In the genomic region with DNA sequence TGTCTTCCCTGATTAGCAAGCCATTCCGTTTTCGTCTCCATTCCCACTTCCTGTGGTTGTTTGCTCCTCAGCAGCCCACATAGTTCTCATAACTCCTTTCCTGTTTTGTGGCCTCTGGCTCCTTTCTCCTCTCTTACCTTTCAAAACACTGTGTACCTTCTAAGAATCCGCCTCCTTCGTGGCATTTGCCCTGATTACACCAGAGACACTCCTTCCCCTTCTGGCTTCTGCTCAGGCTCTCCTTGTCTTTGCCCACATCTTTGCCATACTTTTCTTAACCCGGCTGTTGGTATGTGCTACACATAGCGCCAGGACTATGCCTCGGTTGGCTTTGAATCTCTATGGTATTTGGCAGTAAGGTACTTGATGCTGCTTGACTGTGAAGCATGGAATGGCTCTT, we compare ENCODE assay signal across 15 mouse cellular contexts.
"Had no signal": no experiment of that assay in that cellular context is flagged by ENCODE, and none has a peak within 500 bp of the region (broad histone marks: within the 10 kb centered on the region; RNA-seq: fewer than 3 reads in every experiment).

No protein-coding gene starts in this region.

- H3K9me3 ChIP-seq: liver, embryonic 12.5 days; lung, embryonic 15.5 days; midbrain, embryonic 10.5 days; midbrain, embryonic 12.5 days; neural tube, embryonic 12.5 days; stomach, embryonic 15.5 days had no signal

- H3K9ac ChIP-seq: liver, embryonic 12.5 days; liver, embryonic 14.5 days; lung, embryonic 15.5 days; midbrain, embryonic 12.5 days; neural tube, embryonic 12.5 days; stomach, embryonic 15.5 days had no signal

- DNase-seq: lung, postnatal 4 days; midbrain, embryonic 14.5 days; right cerebral cortex, postnatal 14 days; thymus, adult 2 months; thymus, postnatal 25 days; thymus, postnatal 4 days had no signal

- H3K27me3 ChIP-seq: liver, embryonic 12.5 days; lung, embryonic 15.5 days; stomach, embryonic 15.5 days had no signal

- H3K4me1 ChIP-seq: liver, embryonic 12.5 days; lung, embryonic 15.5 days; stomach, embryonic 15.5 days had no signal

- H3K4me3 ChIP-seq: liver, embryonic 12.5 days; lung, embryonic 15.5 days; midbrain, embryonic 10.5 days; midbrain, embryonic 12.5 days; neural tube, embryonic 12.5 days; stomach, embryonic 15.5 days had no signal

- H3K36me3 ChIP-seq: liver, embryonic 12.5 days; lung, embryonic 15.5 days; midbrain, embryonic 12.5 days; neural tube, embryonic 12.5 days; stomach, embryonic 15.5 days had no signal

- H3K27ac ChIP-seq: liver, embryonic 12.5 days; liver, embryonic 14.5 days; lung, embryonic 15.5 days; midbrain, embryonic 10.5 days; midbrain, embryonic 12.5 days; neural tube, embryonic 12.5 days; stomach, embryonic 15.5 days; stomach, postnatal 0 days had no signal

- ATAC-seq: liver, embryonic 12.5 days; midbrain, embryonic 16.5 days had no signal

- H3K4me2 ChIP-seq: liver, embryonic 12.5 days; lung, embryonic 15.5 days; midbrain, embryonic 12.5 days; neural tube, embryonic 12.5 days; stomach, embryonic 15.5 days had no signal
